ENCODE assay signal across 8 mouse cellular contexts in the genomic region with DNA sequence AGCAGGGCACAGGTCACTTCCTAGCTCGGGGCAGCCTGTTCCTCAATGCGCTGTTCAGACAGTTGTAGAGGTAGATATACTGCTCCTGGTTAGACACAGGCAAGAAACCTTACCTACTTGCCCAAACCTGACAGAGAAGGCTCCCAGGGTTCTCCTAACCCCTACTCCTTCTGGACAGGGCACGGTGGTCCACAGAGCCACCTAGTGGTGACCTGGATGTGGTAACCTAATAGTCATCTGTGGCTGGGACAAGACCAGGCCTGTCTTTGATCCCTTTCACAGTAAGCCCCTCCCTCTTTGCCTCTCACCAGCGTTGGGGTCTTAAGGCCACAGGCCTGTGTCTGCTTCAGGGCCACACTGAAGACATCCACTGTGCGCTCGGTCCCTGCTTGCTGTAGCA. TPM values are rescaled to one million over a fixed set of nuclear protein-coding genes. Genes with fewer than 3 reads are reported as not detected.
A peak's percentile ranks its signal among the peaks of the same experiment; 100 is the strongest.
DNase-seq lines count a peak whose midpoint lies in the region; ATAC-seq and TF ChIP-seq lines count a peak whose summit lies in the region.

No protein-coding gene starts in this region.

- H3K9ac ChIP-seq in forebrain, postnatal 0 days: no peak overlapping the region
- no peak overlapping the region for H3K9ac ChIP-seq in forebrain, embryonic 12.5 days
- no peak overlapping the region for H3K9ac ChIP-seq in neural tube, embryonic 15.5 days (replicated peaks)

- no peaks in the 10 kb centered on the region for H3K4me1 ChIP-seq in forebrain, postnatal 0 days (ENCODE audit: insufficient read depth)
- peaks cover 8% of the 10 kb centered on the region for H3K4me1 ChIP-seq in forebrain, embryonic 12.5 days
- peaks cover 12% of the 10 kb centered on the region for H3K4me1 ChIP-seq in neural tube, embryonic 15.5 days

- H3K4me2 ChIP-seq in forebrain, postnatal 0 days (ENCODE audit: low read depth): no peak overlapping the region
- H3K4me2 ChIP-seq in forebrain, embryonic 12.5 days: no peak overlapping the region
- no peak overlapping the region for H3K4me2 ChIP-seq in neural tube, embryonic 15.5 days

- peaks cover 29% of the 10 kb centered on the region for H3K27me3 ChIP-seq in forebrain, postnatal 0 days (ENCODE audit: insufficient read depth, low read length)
- peaks cover 65% of the 10 kb centered on the region for H3K27me3 ChIP-seq in forebrain, embryonic 12.5 days
- peaks cover 36% of the 10 kb centered on the region for H3K27me3 ChIP-seq in neural tube, embryonic 15.5 days (replicated peaks)

- H3K9me3 ChIP-seq in forebrain, postnatal 0 days (ENCODE audit: low read length): no peaks in the 10 kb centered on the region
- H3K9me3 ChIP-seq in forebrain, embryonic 12.5 days: no peaks in the 10 kb centered on the region
- no peaks in the 10 kb centered on the region for H3K9me3 ChIP-seq in neural tube, embryonic 15.5 days (replicated peaks)

- no peak for ATAC-seq in forebrain, postnatal 0 days
- no peak for ATAC-seq in forebrain, embryonic 12.5 days (ENCODE audit: low FRiP score)
- ATAC-seq in neural tube, embryonic 15.5 days (ENCODE audit: low FRiP score): no peak

- H3K36me3 ChIP-seq in forebrain, postnatal 0 days (ENCODE audit: insufficient read depth): no peaks in the 10 kb centered on the region
- no peaks in the 10 kb centered on the region for H3K36me3 ChIP-seq in forebrain, embryonic 12.5 days (replicated peaks)
- H3K36me3 ChIP-seq in neural tube, embryonic 15.5 days: no peaks in the 10 kb centered on the region

- TF ChIP-seq CTCF in forebrain, postnatal 0 days (IDR thresholded peaks at IDR 0.05; ENCODE audit: low read depth): peak; percentile 61

- H3K4me3 ChIP-seq in forebrain, postnatal 0 days (ENCODE audit: low read depth, low read length): no peak overlapping the region
- no peak overlapping the region for H3K4me3 ChIP-seq in forebrain, embryonic 12.5 days (replicated peaks)
- no peak overlapping the region for H3K4me3 ChIP-seq in neural tube, embryonic 15.5 days (replicated peaks)

- no peak for DNase-seq in forebrain, postnatal 0 days
- peak; percentile 49 for DNase-seq in neural tube, embryonic 10.5 days (ENCODE audit: extremely low spot score, low spot score)
- peak; percentile 85 for DNase-seq in embryo, embryonic 10 days (ENCODE audit: low spot score)
- DNase-seq in mesoderm, embryonic 11.5 days (ENCODE audit: low read depth, low spot score): peak; percentile 58
- DNase-seq in layer of hippocampus, adult 9-11 months: no peak
- DNase-seq in left cerebral cortex, adult 8-10 months (ENCODE audit: low spot score in 2 of 2): no peak

- no peak overlapping the region for H3K27ac ChIP-seq in forebrain, postnatal 0 days (ENCODE audit: low read depth, low read length)
- H3K27ac ChIP-seq in forebrain, embryonic 12.5 days: no peak overlapping the region
- no peak overlapping the region for H3K27ac ChIP-seq in neural tube, embryonic 15.5 days (replicated peaks)

- 46% methylated on average over 6 of the region's 6 CpGs for WGBS in forebrain, postnatal 0 days
- WGBS in forebrain, embryonic 12.5 days: 35% methylated on average over 6 of the region's 6 CpGs
- 42% methylated on average over 6 of the region's 6 CpGs for WGBS in neural tube, embryonic 15.5 days

RNA-seq across cellular contexts. Expression of a gene that starts 3.5 kb away (rescaled TPM):
- 1.8 and 2.8 TPM in 2 replicates for total RNA-seq in forebrain, postnatal 0 days (2014; rRNA removed)
- polyA plus RNA-seq in forebrain, postnatal 0 days (2015; fragmentation: Nextera tagmentation; extraction: Ambion mirVana): 1.1 and 1.6 TPM in 2 replicates
- polyA plus RNA-seq in forebrain, embryonic 12.5 days (2016; fragmentation: Nextera tagmentation; extraction: Ambion mirVana): 0.36 and 0.42 TPM in 2 replicates
- 1.6 TPM in 2 replicates for polyA plus RNA-seq in neural tube, embryonic 15.5 days (2015; fragmentation: Nextera tagmentation; extraction: Ambion mirVana)
- 1 to 10 TPM; 1.2 to 2.4 (median 1.7) TPM for total RNA-seq in left cerebral cortex, adult 8-10 months (2022)

RNA-seq across cellular contexts. Expression of a gene that starts 23.9 kb away (rescaled TPM):
- 0.10 and 0.31 TPM in 2 replicates for total RNA-seq in forebrain, postnatal 0 days (2014; rRNA removed)
- polyA plus RNA-seq in forebrain, postnatal 0 days (2015; fragmentation: Nextera tagmentation; extraction: Ambion mirVana): 0.12 and 0.15 TPM in 2 replicates
- 0.78 and 1.0 TPM in 2 replicates for polyA plus RNA-seq in forebrain, embryonic 12.5 days (2016; fragmentation: Nextera tagmentation; extraction: Ambion mirVana)
- polyA plus RNA-seq in neural tube, embryonic 15.5 days (2015; fragmentation: Nextera tagmentation; extraction: Ambion mirVana): 0.36 and 15.5 TPM in 2 replicates
- 1 to 10 TPM; 1.3 to 1.5 (median 1.3) TPM for total RNA-seq in left cerebral cortex, adult 8-10 months (2022)

RNA-seq across cellular contexts. Expression of a gene that starts 38.0 kb away (rescaled TPM):
- 315 and 344 TPM in 2 replicates for total RNA-seq in forebrain, postnatal 0 days (2014; rRNA removed)
- polyA plus RNA-seq in forebrain, postnatal 0 days (2015; fragmentation: Nextera tagmentation; extraction: Ambion mirVana): 428 and 457 TPM in 2 replicates
- 113 and 119 TPM in 2 replicates for polyA plus RNA-seq in forebrain, embryonic 12.5 days (2016; fragmentation: Nextera tagmentation; extraction: Ambion mirVana)
- polyA plus RNA-seq in neural tube, embryonic 15.5 days (2015; fragmentation: Nextera tagmentation; extraction: Ambion mirVana): 314 and 353 TPM in 2 replicates
- 100 to 1,000 TPM; 255 to 276 (median 267) TPM for total RNA-seq in left cerebral cortex, adult 8-10 months (2022)

RNA-seq across cellular contexts. Expression of a gene that starts 58.9 kb away (rescaled TPM):
- 5.9 and 11.2 TPM in 2 replicates for total RNA-seq in forebrain, postnatal 0 days (2014; rRNA removed)
- polyA plus RNA-seq in forebrain, postnatal 0 days (2015; fragmentation: Nextera tagmentation; extraction: Ambion mirVana): 5.3 and 7.6 TPM in 2 replicates
- not detected in 2 replicates for polyA plus RNA-seq in forebrain, embryonic 12.5 days (2016; fragmentation: Nextera tagmentation; extraction: Ambion mirVana)
- 1.4 and 1.7 TPM in 2 replicates for polyA plus RNA-seq in neural tube, embryonic 15.5 days (2015; fragmentation: Nextera tagmentation; extraction: Ambion mirVana)
- 100 to 1,000 TPM; 177 to 205 (median 196) TPM for total RNA-seq in left cerebral cortex, adult 8-10 months (2022)

Comparison
In these comparisons a context has a peak if more than half of its experiments do, and no peak if none do; other contexts are left out.
1. DNase-seq: peak in neural tube, embryonic 10.5 days (single experiment), embryo, embryonic 10 days (single experiment) and mesoderm, embryonic 11.5 days (single experiment); none in forebrain, postnatal 0 days (single experiment), layer of hippocampus, adult 9-11 months (single experiment) and left cerebral cortex, adult 8-10 months (0 of 2).